Mouse (Mus musculus): Measurements from ENCODE around the gene BC067074. TPM values are rescaled to one million over a fixed set of nuclear protein-coding genes. Genes with fewer than 3 reads are reported as not detected.

The BC067074 gene
- polyA plus RNA-seq, 1 experiment from 2014 or later = 3.1 TPM

DNA sequence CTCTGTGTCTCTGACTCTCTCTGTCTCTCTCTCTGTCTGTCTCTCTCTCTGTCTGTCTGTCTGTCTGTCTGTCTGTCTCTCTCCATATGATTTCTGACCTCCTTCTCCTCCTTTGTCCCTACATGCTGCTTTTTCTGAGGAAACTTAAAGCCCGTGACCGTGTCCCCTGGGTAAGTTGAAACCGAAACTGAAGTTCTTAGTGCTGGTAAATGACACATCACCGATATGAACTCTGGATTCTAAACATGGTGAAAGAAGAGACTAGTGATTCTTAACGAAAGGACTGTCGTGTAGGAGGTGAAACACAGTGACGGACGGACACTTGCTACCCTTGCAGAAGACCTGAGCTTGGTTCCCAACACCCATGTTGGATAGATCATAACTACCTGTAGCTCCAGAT is 21.8 kb upstream of the BC067074 start:
- Histone ChIP-seq H3K4me3 (no peak overlapping the region), H3K9me3 (no peaks in the 10 kb centered on the region), H3K27me3 (replicated peaks) (no peaks in the 10 kb centered on the region), H3K36me3 (no peaks in the 10 kb centered on the region), H3K9ac (no peak overlapping the region), H3K27ac (replicated peaks) (no peak overlapping the region), H3K4me1 (peaks cover 10% of the 10 kb centered on the region), H3K4me2 (no peak overlapping the region)
- 86% methylated on average over 8 of the region's 8 CpGs for WGBS
- no peak for ATAC-seq (ENCODE audit: extremely low read depth, insufficient number of reproducible peaks, low FRiP score, low TSS enrichment)

GRCm38 (mm10) chr13:113287141-113287540 is 5.8 kb upstream of the BC067074 start:
- Histone ChIP-seq H3K4me1 (no peaks in the 10 kb centered on the region), H3K9ac (no peak overlapping the region), H3K27me3 (replicated peaks) (peaks cover 3% of the 10 kb centered on the region; the same call in 1 of the 2 replicates), H3K27ac (replicated peaks) (no peak overlapping the region), H3K4me2 (no peak overlapping the region), H3K36me3 (no peaks in the 10 kb centered on the region), H3K9me3 (no peaks in the 10 kb centered on the region), H3K4me3 (no peak overlapping the region)
- no peak for ATAC-seq (ENCODE audit: extremely low read depth, insufficient number of reproducible peaks, low FRiP score, low TSS enrichment)
- WGBS = 74% methylated on average over 7 of the region's 7 CpGs

DNA sequence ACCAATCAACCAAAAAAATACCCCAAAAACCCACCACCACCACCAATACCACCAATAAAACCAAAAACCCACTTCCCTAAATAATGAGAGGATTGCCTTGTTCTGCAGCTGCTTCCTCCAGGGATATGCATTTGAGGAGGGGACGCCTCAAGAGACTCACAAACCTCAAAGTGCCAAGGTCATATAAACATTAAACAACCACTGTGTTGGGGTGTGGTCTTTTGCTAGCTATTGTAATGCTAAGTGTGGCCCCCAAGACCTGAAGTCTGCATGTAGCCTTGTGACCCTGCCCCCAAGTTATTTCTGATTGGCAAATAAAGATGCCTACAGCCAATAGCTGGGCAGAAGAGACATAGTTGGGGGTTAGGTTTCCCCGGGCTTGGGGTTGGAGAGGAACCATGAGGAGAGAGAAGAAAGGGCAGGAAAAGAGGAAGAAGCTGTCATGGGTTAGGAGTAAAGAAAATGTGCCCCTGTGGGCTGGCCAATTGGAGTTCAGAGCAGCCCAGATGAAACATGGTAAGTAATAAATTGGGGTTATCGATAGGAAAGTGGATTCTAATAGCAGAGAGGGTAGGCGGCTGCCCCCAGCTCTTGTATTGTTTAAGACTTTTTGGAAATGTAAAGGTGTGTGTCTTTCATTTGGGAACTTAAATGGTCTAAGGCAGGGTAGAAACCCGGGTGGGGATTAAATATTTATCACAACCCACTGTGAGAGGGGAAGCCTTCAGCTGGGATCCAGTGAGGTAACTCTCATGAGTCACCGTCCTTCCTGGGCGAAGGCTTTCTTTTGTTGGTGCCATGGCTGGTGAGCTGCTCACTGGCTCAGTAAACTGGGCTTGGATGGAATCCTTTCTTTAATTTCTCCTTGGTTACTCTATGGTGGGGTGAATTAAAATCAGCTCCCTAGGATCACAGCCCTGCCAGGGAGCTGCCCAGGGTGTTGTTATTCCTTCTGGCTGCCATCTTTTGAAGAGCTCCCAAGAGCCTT is 4.5 kb upstream of the BC067074 start:
- H3K27me3 ChIP-seq (replicated peaks) = peaks cover 9% of the 10 kb centered on the region; the same call in 1 of the 2 replicates
- H3K4me2 ChIP-seq = no peak overlapping the region
- no peak overlapping the region for H3K4me3 ChIP-seq
- no peaks in the 10 kb centered on the region for H3K9me3 ChIP-seq
- H3K4me1 ChIP-seq = no peaks in the 10 kb centered on the region; the same call in 1 of the 2 replicates
- no peak for ATAC-seq (ENCODE audit: extremely low read depth, insufficient number of reproducible peaks, low FRiP score, low TSS enrichment)
- 75% methylated on average over 7 of the region's 7 CpGs for WGBS
- H3K27ac ChIP-seq (replicated peaks) = no peak overlapping the region
- H3K9ac ChIP-seq = no peak overlapping the region
- H3K36me3 ChIP-seq = no peaks in the 10 kb centered on the region

DNA sequence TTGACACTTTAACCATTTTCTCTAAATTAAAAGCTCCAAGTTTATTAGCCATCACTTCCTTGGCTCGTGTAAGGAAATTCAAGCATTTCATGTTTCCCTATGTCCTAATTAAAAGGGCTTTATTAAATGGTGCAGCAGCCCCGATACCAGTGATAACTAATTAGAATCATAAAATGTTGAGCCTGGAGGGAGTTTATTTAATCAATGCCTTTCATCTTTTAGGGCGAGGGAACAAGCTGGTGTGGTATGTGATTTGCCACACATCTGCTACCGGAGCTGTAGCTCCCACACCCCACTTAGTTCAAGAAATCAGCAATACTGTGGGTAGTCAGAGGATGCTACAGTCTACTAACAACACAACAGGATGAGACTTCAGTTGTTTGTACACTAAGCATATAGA is 3.2 kb upstream of the BC067074 start:
- Histone ChIP-seq H3K9ac (no peak overlapping the region), H3K36me3 (no peaks in the 10 kb centered on the region), H3K27me3 (replicated peaks) (peaks cover 16% of the 10 kb centered on the region; the same call in 1 of the 2 replicates), H3K4me2 (no peak overlapping the region), H3K4me1 (peaks cover 3% of the 10 kb centered on the region; the same call in 1 of the 2 replicates), H3K9me3 (no peaks in the 10 kb centered on the region), H3K27ac (replicated peaks) (no peak overlapping the region), H3K4me3 (no peak overlapping the region)
- no peak for ATAC-seq (ENCODE audit: extremely low read depth, insufficient number of reproducible peaks, low FRiP score, low TSS enrichment)
- WGBS = 79% methylated on average over 4 of the region's 4 CpGs

- peaks cover 7% of the 10 kb centered on the region; the same call in 1 of the 2 replicates for H3K4me1 ChIP-seq
- no peaks in the 10 kb centered on the region for H3K9me3 ChIP-seq
- no peak overlapping the region for H3K27ac ChIP-seq (replicated peaks)
- WGBS = 84% methylated on average over 8 of the region's 8 CpGs
- no peaks in the 10 kb centered on the region for H3K36me3 ChIP-seq
- H3K4me2 ChIP-seq = no peak overlapping the region
- no peak for ATAC-seq (ENCODE audit: extremely low read depth, insufficient number of reproducible peaks, low FRiP score, low TSS enrichment)
- peaks cover 16% of the 10 kb centered on the region; the same call in 1 of the 2 replicates for H3K27me3 ChIP-seq (replicated peaks)
- H3K9ac ChIP-seq = no peak overlapping the region
- no peak overlapping the region for H3K4me3 ChIP-seq
Observed at GRCm38 (mm10) chr13:113292001-113292400, 958 bp upstream of the BC067074 start.

DNA sequence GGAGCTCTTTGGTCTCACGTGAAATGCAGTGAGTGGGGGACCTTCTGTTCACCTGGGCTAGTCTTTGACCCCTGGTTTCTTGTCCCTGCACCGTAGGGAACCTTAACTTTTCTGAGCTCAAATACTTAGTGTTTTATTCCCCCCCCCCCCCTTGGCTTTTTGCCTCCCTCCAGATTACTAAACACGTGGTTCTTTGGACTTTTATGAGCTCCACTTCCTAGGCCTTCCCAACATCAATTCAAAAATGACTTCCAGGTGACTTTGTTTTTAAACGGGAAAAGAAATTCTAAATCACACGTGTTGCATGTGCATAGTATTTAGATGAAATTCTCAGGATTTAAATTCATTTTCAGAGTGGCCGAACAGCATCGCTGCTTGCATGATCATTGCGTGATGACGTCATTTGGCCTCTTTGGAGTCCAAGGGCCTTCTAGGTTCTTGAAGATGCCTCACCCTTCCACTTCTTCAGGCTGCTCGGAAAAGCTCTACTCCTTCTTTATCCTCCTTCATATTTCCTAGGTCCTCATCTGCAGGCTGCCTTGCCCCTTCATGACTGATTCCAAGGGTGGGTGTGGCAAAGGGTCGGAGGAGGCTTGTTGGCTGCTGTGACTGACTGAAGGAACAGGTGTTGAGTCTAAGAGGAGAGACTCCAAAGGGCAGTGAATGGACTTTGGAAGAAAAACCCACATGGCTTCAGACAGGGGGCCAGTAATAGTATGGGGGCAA is 911 bp downstream of the BC067074 start:
- peak overlapping the region; percentile 76 for H3K4me3 ChIP-seq
- H3K9ac ChIP-seq = peak overlapping the region; percentile 89
- no peaks in the 10 kb centered on the region for H3K9me3 ChIP-seq
- H3K4me2 ChIP-seq = peak overlapping the region; percentile 88
- no peak for ATAC-seq (ENCODE audit: extremely low read depth, insufficient number of reproducible peaks, low FRiP score, low TSS enrichment)
- 58% methylated on average over 11 of the region's 11 CpGs for WGBS
- H3K27ac ChIP-seq (replicated peaks) = no peak overlapping the region
- no peaks in the 10 kb centered on the region for H3K36me3 ChIP-seq
- peaks cover 16% of the 10 kb centered on the region; the same call in 1 of the 2 replicates for H3K27me3 ChIP-seq (replicated peaks)
- H3K4me1 ChIP-seq = peaks cover 7% of the 10 kb centered on the region; the same call in 1 of the 2 replicates

GRCm38 (mm10) chr13:113295817-113296485 is 3.0 kb downstream of the BC067074 start:
- Histone ChIP-seq H3K27ac (replicated peaks) (no peak overlapping the region), H3K9ac (no peak overlapping the region), H3K9me3 (no peaks in the 10 kb centered on the region), H3K4me1 (peaks cover 7% of the 10 kb centered on the region; the same call in 1 of the 2 replicates), H3K4me2 (no peak overlapping the region), H3K36me3 (no peaks in the 10 kb centered on the region), H3K4me3 (no peak overlapping the region), H3K27me3 (replicated peaks) (peaks cover 16% of the 10 kb centered on the region; the same call in 1 of the 2 replicates)
- WGBS = 73% methylated on average over 10 of the region's 10 CpGs
- no peak for ATAC-seq (ENCODE audit: extremely low read depth, insufficient number of reproducible peaks, low FRiP score, low TSS enrichment)

DNA sequence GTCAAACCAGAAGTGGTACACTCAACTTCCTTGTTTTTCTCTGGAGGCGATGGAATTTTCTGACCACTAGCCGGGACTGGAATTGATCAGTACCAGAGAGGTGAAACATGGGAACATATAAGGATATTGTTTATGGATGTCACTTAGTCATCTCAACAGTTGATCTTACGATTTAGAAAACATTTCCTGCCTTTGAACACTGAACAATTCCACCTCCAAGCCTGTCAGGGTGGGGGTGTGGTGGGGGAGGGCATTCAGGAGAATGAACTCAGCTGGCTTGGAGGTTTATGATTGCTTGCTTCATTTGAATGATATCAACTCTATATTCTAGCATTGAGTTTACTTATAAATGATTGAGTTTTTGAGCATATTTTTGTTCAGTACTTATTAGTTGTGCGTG is 13.6 kb downstream of the BC067074 start:
- Histone ChIP-seq H3K9me3 (no peaks in the 10 kb centered on the region), H3K4me1 (no peaks in the 10 kb centered on the region), H3K27ac (replicated peaks) (no peak overlapping the region), H3K4me3 (no peak overlapping the region), H3K9ac (no peak overlapping the region), H3K4me2 (no peak overlapping the region), H3K27me3 (replicated peaks) (no peaks in the 10 kb centered on the region), H3K36me3 (no peaks in the 10 kb centered on the region)
- no peak for ATAC-seq (ENCODE audit: extremely low read depth, insufficient number of reproducible peaks, low FRiP score, low TSS enrichment)
- WGBS = 84% methylated on average over 4 of the region's 4 CpGs

DNA sequence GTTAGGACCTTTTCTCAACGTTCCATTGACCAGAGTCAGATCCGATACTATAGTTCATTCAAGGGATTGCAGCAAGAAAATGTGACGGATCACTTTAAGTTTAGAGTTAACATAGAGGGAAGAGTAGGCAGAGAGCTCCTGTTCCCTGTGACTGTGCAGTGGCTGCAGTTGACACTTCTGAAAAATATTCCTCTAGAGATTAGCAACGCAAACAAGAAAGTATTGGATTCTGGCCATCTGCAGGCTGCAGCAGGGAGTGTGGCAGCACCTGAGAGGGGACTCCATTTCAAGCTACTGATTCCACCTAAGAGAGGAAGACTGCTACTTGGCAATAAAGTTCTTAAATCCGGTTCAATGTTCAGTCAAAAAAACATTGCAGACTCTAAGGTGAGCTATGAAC is 26.6 kb downstream of the BC067074 start:
- 79% methylated on average over 5 of the region's 5 CpGs for WGBS
- no peaks in the 10 kb centered on the region for H3K27me3 ChIP-seq (replicated peaks)
- no peak overlapping the region for H3K27ac ChIP-seq (replicated peaks)
- no peak overlapping the region for H3K4me3 ChIP-seq
- H3K9ac ChIP-seq = no peak overlapping the region
- peaks cover 6% of the 10 kb centered on the region; the same call in 1 of the 2 replicates for H3K4me1 ChIP-seq
- no peaks in the 10 kb centered on the region for H3K9me3 ChIP-seq
- peaks cover 9% of the 10 kb centered on the region for H3K36me3 ChIP-seq
- H3K4me2 ChIP-seq = no peak overlapping the region
- ATAC-seq (ENCODE audit: extremely low read depth, insufficient number of reproducible peaks, low FRiP score, low TSS enrichment) = no peak

DNA sequence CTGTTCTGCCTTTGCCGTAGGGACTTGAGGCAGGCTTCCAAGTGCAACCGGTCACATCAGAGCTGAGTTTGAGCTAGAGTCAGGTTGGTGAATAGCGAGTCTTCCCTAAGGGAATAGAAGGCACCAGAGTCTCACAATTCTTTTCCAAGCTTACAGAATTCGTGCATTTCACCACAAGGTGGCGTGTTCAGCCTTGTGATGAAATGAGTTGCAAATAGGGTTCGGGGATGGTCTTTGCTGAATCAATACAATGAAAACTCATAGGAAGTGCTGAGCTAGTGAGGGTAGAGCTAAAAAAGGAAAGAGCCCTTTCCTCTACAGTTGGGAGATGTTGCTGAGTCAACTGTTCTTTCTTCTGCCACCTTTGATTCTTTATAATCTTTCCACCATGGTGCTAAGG is 29.0 kb downstream of the BC067074 start:
- Histone ChIP-seq H3K9me3 (no peaks in the 10 kb centered on the region), H3K9ac (no peak overlapping the region), H3K4me2 (no peak overlapping the region), H3K27ac (replicated peaks) (no peak overlapping the region), H3K4me3 (no peak overlapping the region), H3K27me3 (replicated peaks) (no peaks in the 10 kb centered on the region), H3K36me3 (peaks cover 9% of the 10 kb centered on the region), H3K4me1 (no peaks in the 10 kb centered on the region)
- WGBS = 20% methylated on average over 6 of the region's 6 CpGs
- no peak for ATAC-seq (ENCODE audit: extremely low read depth, insufficient number of reproducible peaks, low FRiP score, low TSS enrichment)

DNA sequence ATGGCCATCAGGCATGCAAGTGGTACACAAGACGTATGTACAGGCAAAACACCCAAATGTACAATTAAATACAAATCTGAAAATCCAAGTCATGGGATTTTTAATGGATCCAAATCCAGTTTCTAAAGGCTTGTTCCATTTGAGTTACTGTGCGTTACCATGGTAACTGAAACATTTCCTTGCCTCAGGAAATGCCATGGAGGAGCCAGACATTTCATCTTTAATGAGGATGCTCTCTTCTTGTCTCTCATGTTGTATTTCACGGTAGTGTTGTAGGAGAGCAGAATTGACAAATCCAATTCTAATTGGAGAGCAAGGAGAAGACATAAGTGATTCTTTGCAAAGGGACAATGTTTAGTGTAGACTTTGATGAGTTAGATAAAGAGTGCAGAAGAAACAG is 31.3 kb downstream of the BC067074 start:
- Histone ChIP-seq H3K4me1 (no peaks in the 10 kb centered on the region), H3K4me3 (no peak overlapping the region), H3K9me3 (no peaks in the 10 kb centered on the region), H3K27ac (replicated peaks) (no peak overlapping the region), H3K36me3 (peaks cover 7% of the 10 kb centered on the region; the same call in 1 of the 2 replicates), H3K9ac (no peak overlapping the region), H3K4me2 (no peak overlapping the region), H3K27me3 (replicated peaks) (no peaks in the 10 kb centered on the region)
- WGBS = 76% methylated on average over 3 of the region's 3 CpGs
- no peak for ATAC-seq (ENCODE audit: extremely low read depth, insufficient number of reproducible peaks, low FRiP score, low TSS enrichment)

Measured in heart, embryonic 13.5 days (tissue).